Mouse (Mus musculus) heart, postnatal 0 days (tissue): ENCODE data around the gene Ddx10.

Experiments
- CTCF ChIP-seq: IDR thresholded peaks from 2 replicates; pipeline ENCODE4 v1.5.1; 2016; ENCODE audit warnings: antibody characterized with exemption, control low read depth, low read depth
- EP300 ChIP-seq: IDR thresholded peaks from 2 replicates; pipeline ENCODE4 v1.6.1; 2016; ENCODE audit warnings: antibody characterized with exemption, low read depth

DNA sequence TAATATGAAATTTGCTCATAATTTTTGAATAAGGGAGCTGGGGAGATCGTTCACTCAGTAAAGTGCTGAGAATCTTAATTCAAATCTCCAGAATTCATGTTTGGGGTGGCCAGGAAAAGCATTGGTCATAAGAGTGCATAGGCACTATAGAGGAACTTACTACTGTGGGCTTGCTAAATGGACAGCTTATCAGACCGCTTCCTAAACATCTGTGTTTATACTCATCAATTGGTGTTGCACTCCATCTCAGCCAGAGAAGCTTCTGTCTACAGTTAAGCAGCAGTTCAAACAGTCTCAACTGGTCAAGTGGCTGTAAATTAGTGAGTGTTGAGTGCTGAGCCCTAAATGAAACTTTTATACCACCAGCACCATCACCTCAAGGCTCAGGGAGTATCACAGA is 73.3 kb downstream of the Ddx10 start:
- TF ChIP-seq CTCF (no peak), EP300 (no peak)
